Mouse (Mus musculus) thymus, postnatal 0 days (tissue): Measurements from ENCODE around the gene Syk. TPM values are rescaled to one million over a fixed set of nuclear protein-coding genes. Genes with fewer than 3 reads are reported as not detected.

Experiments used
- DNase-seq: peaks from one replicate; pipeline ENCODE4 v3.0.0-alpha.2; 2015; ENCODE audit warnings: low spot score
- polyA plus RNA-seq: library from polyadenylated mRNA; unstranded; fragments of >200 nt; fragmentation: Nextera tagmentation; extraction: Ambion mirVana; gene quantifications from 2 replicates; pipeline ENCODE4 v1.2.1, GENCODE M21; 2015

Syk gene
- polyA plus RNA-seq, 1 experiment from 2014 or later: 8.9 TPM

- no peak for DNase-seq
These were observed 65.2 kb downstream of the Syk start for GRCm38 (mm10) chr13:52647996-52648712.

DNA sequence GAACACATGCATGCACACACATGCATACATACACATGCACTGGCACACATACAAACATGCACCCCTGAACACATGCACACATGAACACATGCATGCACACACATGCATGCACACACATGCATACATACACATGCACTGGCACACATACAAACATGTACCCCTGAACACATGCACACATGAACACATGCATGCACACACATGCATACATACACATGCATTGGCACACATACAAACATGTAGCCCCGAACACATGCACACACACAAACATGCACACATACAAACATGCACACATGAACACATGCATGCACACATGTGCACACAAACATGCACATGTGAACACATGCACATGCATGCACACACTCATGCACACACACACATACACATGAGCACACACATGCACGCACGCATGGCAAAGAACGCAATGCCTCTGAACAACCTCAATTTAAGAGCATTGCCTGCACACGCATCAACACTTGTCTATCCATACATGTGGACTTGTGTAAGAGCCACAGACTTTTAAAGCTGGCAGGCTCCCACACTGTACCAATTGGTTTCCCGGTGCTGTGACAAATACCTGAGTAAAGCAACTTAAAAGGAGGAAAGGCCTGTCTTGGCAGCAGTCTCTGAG lies 66.9 kb downstream of the Syk start:
- no peak for DNase-seq

DNA sequence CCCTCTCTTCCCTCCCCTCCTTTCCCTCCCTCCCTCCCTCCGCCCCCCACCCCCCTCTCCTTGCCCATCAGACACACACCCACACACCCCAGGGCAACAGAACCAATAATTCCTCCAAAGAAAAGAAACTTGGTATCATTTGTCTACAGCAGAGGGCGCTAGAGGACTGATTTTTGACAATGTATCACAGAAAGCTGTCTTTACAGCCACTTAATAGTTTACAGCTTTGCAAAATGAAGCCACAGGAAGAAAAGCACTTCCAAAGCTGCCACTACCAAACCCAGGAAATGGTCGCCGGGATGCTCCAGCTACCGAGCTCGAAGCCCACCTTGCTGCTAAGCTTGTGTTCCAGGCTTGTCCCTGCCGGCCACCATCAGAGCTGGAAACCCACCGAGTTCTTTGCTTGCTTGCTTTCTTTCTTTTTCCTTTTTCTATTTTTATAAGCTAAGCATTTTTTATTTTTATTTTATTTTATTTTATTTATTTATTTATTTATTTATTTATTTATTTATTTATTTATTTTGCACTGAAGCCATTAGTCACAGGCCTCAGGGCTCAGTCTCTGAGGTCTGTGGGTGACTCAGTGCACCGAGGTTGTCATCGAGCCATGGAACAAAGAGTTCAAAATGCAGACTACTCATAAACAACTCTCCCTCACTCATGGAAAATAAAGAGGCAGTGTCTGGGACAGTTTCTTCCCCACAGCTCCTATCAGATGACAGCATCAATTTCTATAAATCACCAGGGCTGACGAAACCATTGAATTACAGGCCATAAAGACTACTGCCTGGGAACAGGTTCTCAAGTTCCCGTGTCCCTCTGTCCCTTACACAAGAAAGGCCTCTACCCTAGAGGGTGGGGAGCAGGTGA lies 68.6 kb downstream of the Syk start:
- peak; percentile 75 for DNase-seq

DNA sequence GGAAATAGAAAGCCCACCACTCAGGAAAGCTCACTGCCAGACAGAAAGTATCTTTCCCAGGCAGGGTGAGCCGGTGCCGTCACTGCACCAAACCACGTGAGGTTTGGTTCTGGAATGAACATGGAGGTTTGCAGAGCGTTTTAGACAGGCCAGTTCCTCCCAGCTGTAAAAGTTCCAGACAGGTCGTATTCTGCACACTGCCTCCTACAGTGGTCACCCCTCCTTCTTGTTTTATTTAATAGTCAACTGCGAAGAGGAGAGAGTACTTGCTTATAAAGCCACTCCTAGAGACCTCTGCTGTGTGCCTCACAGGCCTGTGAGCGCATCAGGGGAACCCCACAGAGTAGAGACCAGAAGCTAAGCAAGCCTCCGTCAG lies 69.3 kb downstream of the Syk start:
- DNase-seq: no peak

DNA sequence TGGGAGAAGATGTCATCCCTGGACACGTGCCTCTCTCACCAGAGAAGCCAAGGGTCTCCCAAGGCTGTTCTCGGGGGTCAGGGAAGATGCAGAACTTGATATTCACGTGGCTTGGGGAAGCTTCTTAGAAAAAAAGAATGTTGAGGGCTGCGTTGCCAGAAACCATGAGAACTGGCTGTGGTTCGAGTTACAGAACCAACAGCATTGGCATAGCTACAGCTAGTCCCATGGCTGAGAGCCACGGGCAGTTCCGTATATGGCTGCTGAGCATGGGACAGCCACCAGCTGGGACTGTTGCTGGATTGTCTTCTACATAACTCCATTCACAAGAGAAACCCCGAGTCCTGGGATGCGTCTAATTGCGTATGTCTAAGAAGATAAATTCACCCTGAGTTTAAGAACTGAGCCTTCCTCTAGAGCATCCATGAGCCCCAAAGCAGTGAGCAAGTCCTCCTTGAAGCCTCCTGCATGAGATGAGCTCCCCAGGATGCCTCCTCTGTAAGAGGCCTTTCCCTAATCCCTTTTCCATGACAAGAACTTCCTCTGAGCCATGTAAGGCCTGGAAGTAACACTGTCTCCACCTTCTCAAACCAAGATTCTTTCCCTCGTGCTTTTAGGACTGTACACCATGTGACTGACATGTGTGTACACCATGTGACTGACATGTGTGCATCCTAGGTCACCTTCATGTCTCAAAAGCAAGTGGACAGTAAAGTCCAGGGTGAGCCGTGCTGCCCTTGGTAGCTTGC lies 71.3 kb downstream of the Syk start:
- DNase-seq: no peak

GRCm38 (mm10) chr13:52654830-52655308 lies 71.9 kb downstream of the Syk start:
- DNase-seq: no peak

DNA sequence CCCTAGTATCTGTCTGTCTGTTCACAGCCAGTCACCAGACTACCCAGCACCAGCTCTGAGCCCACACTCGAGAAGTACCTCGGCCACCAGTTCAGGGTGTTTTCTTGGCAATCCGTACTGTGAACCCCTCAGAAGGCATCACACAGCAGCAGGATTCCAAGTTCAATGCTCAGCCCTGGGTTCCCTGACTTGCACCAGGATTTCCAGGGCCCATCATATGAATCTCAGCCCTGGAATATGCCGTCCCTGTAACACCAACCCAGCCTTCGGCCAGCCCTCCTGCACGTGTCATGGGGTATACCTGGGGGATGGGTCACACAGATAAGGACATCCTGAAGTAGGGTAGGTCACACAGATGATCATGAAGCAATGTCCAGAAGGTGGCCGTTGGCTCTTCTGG lies 75.0 kb downstream of the Syk start:
- DNase-seq: no peak

GRCm38 (mm10) chr13:52658477-52658876 lies 75.5 kb downstream of the Syk start:
- peak; percentile 78 for DNase-seq

- no peak for DNase-seq
These were observed 76.2 kb downstream of the Syk start for GRCm38 (mm10) chr13:52659171-52659665.

GRCm38 (mm10) chr13:52669889-52670288 lies 86.9 kb downstream of the Syk start:
- DNase-seq: no peak

DNA sequence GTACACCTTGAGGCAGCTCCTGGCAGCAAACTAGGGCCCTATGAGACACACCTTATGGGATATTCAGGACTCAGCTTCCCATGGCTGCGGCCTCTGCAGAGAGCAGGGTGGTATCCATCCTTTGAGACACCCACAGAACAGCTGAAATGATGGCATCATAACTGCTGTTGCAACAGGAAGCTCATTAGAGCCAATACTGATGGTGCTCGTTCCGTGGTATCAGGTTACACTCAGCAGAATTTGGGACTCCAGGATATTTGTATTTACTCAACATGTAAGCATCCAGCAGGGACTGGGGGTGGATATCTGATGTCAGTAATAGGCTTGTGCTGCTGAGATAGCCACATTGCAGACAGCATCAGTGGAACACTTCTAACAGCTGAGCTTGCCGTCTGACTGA lies 90.3 kb downstream of the Syk start:
- no peak for DNase-seq

GRCm38 (mm10) chr13:52673856-52674255 lies 90.9 kb downstream of the Syk start:
- DNase-seq: no peak

DNA sequence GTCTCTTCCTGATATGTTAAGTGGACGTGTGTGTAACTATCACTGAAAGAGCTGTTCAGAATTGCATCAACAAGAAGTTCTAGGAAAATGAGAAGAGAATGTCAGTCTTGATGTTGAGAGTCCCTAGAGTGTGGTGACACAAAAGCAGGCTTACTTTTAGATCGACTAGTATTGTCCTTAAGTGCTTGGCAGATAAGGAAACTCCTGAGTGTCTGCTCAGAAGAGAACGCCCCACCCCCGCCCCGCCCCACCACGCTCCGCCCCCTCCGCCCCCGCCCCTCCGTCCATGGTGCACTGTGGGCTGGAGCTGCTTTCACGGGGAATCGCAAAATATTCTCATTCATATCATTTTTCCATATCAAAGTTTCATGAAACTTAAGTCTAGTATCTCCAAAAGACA lies 91.9 kb downstream of the Syk start:
- no peak for DNase-seq

GRCm38 (mm10) chr13:52675526-52676294 lies 92.7 kb downstream of the Syk start:
- no peak for DNase-seq

GRCm38 (mm10) chr13:52676671-52677445 lies 93.9 kb downstream of the Syk start:
- no peak for DNase-seq

DNA sequence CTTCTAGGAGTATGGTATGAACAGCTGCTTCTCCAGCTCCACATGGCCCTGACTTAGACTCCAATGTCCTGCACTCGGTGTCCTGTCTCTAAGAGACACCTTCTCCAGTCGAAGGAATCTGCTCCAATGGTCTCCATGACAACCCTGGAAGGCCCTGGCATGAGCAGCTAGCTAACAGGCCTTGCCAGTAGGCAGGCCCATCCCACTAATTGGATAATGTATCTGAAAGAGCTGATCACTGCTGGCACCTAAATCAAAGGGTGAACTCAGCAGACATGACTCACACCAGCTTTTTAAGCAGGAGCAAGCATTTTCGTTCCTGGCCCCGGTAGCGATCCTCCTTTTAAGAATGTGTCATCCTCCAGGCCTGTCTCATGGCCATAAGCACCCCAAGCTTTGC lies 96.9 kb downstream of the Syk start:
- DNase-seq: no peak

DNA sequence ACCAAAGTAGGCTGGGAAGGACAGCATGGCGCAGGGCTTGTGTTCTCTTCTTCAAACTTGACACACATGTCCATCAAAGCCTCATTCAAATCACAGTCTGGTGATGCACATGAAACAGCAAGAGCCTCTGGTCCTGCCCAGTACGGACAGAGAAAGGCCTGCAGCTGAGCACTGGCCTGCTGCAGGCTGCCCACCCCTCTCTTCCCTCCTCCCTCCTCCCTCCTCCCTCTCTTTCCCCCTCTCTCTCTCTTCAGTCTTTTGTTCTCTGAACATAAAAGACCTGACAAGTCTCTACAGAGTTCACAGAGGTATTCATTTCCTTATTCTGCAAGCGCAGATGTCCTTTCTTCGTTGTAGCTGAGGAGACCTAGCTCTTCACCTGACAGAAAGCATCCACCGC lies 99.1 kb downstream of the Syk start:
- peak; percentile 43 for DNase-seq

DNA sequence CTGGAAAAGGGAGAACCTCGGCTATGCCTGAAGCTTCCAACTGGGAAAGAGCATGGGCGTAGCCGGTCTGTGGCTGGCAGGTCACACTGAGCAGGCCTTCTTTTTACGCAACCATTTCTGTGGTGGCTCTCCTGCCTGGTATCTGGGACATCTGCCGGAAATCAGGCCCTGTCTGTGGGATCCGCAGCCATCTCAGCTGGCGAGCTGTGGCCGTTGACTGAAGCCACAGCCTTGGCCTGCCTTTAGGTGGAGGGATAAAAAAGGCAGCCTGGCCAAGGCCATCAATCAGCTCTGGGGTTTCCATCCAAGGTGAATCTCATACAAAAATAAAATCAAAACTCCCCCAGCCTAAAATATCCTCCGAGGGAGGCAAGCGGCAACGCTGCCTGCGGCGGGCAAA lies 107.5 kb downstream of the Syk start:
- DNase-seq: no peak

DNA sequence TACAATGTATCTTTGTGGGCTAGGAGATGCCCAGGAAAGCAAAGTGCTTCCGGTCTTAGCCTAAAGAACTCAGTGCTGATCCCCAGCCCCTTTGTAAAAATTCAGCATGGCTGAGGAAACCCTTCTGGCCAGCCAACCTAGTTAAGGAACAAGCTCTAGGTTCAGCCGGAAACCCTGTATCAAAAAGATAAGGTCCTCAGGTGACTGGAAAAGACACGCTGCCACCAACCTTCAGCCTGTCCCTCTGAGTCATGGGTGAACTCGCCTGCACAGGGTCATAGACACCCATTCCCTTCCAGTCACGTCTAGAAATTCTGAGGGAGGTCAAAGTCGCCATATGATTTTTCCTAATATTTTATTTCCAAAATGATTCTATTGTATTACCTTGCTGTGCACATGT lies 109.3 kb downstream of the Syk start:
- DNase-seq: no peak

DNA sequence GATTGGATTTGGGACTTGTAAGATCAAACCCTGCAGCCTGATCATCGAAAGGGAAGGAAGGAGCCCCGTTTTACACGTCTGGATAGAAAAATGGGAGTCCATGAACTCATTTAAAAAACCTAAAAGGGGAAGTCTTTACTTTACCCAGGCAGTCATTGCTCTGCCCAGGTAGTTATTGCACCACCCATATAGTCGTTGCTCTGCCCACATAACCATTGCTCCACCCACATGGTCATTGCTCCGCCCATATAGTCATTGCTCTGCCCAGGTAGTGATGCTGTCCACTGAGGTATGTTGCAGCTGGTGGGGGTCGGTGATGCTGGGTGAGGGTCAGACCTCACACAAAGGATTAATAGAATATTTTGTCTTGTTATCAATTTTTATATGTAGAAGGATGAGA lies 111.9 kb downstream of the Syk start:
- DNase-seq: no peak
